Mouse (Mus musculus): ENCODE results near the gene Pigv.
A peak's percentile ranks its signal among the peaks of the same experiment; 100 is the strongest.

Gene Pigv

DNA sequence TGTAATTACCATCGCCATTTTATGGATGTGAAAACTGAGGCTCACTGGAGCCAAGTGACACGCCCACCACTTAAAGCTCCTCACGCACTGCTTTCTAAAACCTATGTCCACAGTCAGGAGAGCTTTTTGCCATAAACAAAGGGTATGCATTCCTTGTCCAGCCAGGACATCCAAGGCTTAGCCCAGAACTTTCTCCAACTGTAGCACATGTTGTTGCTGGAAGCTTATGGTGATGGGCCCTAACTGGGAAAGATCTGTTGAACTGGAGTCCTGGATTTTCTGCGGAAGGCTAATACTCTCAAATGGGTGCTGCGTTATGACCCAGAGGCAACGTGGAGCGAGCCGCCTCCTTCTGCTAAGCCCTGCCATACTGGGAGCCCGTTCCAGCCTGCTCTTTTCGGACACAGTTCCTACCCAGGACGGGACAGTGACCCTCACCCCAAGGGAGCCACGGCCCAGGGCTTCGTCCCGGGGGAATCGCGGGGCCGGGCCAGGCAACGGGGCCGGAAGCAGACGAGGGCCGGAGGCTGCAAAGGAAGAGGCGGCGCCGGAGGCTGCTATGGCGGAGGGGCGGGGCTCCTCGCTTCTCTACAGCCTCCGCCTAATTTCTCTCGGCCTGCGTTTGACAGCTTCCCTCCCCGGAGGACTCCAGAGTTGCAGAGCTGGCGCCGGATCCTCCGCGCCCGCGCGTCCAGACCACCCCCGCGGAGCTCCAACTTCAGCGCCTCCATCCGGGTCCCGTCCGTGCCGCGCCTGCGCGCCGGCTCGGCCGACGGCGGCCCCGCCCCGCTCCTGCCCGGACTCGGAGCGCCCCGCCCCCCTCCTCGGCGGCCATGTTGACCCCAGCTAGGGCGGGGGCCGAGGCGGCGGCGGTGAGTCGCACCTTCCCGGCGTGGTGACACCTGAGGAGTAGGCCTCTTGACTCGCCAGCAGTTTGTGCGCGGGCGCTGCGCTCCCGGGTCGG, at the start of gene Pigv:
Gene Pigv, minus strand, starts transcription at position 767 of the 964 bp plus-strand sequence.
- DNase-seq = peak; percentile 94 to 95

DNA sequence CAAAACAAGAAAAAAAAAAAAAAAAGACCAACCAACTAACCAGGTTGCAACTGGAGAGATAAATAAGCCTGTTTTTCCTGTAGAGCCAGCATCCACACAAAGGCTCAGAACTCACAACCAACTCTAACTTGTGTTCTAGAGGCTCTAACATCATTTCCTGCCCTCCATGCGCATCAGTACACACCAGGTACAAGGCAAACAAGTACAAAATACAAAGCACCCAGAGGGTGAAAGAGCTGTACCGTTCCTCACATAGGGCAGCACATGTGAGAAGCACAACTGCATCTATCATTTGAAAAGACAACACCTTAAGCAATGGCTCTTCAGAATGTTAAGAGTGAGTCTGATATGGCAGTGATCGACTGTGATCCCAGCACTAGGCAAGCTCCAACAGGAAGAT, 47.3 kb upstream of the Pigv start:
- DNase-seq = no peak

DNA sequence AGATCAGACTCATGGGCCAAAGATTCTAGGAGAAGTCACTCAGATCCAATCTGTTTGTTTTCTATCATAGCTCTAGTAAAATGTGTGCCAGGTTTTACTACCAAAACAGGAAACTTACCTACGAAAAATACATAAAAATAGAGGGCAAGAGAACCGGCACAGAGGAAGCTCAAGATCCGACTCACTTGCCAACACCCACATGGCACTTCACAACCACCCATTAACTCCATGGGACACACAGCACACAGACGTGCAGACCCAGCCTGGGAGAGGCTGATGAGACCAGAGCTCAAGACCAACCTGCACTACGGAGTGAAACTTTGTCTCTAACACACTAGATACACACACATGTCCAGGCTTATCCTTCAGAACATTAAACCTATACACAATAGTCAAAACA, 40.3 kb upstream of the Pigv start:
- no peak for DNase-seq

DNA sequence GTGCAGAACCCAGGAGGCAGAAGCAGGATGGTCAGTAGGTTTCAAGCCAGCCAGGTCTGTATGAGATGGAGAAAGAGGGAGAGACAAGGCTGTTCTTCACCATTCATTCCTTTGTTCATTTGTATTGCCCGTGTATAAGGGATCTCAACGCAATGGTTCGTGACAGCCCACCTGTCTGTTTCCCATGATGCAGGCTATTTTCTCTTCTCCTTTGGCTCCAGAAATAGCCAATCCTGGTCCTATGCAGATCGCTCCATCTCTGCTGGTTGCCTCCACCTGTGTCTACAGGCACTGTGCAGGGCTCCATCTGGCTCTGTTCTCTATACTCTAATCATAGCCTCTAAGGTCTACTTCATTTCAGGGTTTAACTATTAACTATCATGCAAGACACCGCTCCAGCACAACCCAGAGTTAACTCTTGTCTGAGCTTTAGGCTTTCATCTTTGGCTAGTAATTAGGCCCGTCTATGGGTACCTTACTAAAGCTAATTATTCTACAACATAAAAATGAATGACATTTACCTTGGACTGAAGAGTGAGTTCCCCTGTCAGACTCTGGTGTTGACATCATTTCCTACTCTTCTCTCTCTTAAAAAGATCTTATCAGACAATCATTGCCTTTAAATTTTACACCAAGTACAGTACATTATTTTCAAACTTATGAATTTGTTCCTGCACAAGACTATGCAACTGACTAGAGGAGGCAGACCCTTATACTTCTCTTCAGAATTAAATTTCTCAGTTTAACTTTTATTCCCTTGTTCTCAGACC, 39.0 kb upstream of the Pigv start:
- no peak for DNase-seq

DNA sequence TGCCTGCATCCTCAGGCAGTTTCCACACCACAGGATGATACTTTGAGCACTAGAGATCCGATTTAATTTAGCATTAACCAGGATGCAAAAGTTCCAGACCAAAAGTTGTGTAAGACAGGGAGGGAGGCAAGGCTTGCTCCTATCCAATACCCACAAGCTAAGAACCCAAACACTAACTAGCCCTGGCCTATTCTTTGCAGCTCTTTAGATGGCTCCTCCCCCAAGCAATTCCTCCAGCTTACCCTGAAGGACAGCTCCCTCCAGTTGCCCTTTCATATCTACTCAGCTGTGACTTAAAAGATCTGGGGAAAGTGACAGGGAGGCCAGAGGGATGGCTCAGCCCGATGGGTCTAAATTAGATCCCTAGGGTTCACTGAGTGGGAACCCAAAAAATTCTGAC, 36.9 kb upstream of the Pigv start:
- no peak for DNase-seq

DNA sequence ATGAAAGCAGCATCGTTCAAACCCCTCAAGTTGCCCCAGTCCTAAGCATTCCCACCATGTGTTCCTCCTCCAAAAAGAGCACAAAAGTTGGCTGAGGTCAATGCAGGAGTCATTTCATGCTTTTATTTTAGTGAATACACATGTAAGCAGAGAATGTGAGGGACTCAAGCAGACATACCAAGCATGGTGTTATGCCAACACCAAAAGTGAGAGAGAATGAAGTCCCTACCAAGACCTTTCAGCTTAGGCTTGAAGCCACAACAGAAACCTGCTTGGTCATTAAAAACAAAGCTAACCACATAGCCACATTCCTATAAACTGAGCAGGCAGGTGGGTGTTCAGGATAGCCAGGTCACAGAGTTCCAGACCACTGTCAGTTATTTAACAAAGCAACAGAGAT, 35.0 kb upstream of the Pigv start:
- DNase-seq = no peak

DNA sequence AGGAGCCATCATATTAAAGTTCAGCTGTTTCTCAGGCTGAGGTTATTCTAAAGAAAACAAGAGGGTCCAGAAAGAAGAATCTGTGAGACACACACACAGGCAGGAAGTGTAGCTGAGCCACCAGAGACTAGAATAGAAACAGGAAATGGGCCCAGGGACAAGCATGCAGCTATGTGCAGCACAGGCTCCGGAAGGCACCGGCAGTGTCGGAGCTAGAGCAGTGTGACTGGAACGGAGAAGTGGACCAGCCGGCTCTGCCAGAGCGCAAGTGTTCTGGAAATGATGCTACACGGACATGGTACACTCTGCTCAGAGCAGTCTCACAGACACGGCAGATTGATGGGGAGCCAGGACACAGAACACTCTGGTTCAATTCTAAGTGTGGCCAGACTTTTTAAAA, 34.5 kb upstream of the Pigv start:
- peak; percentile 77 to 84 for DNase-seq

DNA sequence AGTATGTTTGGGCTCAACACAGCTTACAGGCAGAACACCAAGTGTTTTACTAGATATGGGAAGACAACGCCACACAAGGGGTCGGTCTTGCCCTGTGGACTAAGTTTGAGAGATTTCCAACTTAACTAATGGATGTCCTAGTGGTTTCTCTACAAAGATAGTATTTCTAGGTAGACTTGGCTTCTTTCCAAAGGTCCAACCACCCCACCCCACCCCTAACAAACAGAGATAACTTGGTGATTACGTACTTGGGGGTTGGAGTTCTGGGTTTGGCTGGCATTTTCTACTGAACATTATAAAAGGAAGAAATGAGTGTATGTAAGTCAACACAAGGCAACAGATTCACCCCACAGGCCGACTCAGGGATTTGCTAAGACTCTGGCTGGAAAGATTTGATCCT, 32.6 kb upstream of the Pigv start:
- no peak for DNase-seq

DNA sequence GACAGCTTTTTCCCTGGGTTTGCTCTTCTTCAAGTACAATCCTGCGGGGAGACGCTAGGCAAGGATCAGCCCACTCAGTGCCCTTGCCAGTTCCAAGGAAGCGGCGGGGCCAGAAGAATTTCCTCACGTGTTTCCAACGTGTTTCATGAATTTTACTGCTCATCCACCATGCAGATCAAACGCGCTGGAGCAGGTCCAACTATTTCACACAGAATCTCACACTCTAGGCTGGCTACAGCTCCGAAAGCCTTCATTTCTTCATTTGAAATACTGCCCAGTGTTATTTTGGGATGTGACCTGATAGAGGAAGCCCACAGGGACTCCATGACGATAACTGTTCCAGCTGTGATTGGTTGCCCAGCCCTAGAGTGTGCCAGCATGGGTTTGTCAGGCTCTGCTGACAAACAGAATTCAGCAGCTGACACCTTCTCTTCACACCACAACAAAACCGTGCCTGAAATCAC, 28.5 kb upstream of the Pigv start:
- DNase-seq = no peak

DNA sequence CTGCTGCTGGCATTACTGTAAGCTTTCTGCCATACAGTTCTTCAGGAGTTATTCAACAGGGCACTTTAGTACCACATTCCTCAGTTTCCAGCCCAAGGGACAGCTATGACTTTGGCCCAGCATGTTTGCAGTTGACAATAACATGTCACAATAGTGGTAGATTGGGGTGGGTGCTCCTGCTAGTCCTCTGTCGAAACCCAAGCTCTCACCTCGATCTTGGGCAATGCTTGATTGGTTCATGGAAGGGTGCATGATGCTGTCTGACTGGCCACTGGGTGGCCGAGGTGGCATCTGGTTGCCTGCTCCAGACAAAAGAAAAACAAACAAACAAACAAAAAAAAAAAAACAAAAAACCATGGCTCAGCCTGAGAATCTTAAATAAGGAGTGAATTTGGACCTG, 22.9 kb upstream of the Pigv start:
- no peak for DNase-seq

DNA sequence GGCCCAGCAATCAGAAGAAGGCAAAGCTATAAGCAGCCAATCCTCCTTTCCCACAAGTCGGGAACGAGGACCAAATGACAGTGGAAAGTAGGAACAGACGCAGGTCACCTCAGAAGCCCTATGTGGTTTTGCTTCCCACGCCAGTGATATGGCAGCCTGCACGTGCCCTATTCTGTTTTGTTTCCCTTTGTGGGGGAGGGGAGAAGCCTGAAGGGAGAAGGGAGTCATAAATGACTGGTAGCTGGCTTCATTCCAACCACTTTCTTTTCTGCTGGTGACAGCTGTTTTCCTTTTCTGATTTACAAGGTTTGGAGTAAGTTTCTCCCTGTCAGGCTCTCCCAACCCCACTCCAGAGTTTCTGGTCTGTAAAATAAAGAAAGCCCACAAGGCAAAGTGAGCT, 17.8 kb upstream of the Pigv start:
- DNase-seq = no peak

DNA sequence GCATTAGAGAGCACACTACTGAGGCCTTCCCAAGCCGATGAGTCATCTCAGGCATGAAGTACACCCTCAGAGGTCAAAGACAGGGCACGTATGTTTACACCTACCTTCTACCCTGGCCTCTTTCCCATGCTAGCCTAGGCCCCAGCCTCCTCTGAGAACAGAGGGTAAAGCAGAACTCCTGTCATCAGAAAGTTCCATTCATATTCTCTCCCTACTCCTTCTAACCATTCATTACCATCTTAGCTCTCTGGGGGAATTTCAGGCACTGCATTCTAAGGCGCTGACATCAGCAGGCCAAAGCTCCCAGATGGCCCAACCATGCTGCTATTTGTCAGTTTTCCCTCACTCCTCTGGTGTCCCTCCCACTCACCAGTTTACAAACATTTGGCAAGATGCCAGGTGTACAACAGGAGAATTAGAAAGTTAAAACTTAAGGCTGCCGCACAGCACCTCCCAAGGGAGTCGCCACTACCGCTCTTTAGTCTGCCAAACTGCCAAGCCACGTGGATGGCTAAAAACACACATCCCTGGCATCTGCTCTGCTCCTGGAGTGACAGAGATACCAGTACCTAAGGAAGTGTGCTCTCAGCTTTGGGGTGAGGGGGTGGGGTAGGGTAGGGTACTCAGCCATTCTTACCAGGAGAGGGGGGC, 16.1 kb upstream of the Pigv start:
- no peak for DNase-seq

DNA sequence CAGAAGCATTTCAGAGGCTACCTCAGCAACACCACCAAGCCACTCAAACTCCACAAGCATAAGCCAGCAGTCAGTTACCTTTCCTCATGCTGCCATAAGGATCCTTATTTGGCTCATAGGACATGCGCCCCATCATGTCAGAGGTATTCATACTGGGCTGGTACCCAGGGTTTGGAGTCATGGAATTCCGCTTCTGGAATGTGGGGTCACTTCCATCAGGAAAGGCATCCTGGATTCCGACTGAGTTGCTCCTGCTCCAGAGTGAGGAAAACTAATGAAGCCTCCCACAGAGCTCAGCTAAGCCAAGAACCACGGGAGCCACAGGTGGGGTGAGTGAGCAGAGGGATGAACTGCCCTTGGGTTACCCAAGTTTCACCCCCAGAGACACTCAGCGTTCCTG, 14.7 kb upstream of the Pigv start:
- DNase-seq = no peak

DNA sequence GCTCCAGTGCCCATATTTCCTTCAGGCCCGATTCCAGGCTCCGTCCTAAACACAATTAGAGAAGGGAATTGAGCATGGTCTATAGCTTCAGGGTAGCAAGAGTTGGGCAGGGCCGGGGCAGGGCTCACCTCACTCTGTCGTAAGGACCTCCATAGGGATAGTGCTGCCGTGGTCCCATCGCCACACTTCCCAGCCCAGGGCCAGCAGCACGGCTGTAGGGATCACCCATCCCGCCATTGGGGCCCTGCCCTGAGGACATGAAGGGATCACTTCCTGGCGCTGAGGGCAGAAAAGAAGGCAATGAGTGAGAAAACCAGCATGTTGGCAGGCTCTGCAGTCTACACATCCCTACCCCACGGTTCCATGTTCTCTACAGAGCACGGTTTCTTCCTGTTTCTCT, 14.1 kb upstream of the Pigv start:
- DNase-seq = no peak

DNA sequence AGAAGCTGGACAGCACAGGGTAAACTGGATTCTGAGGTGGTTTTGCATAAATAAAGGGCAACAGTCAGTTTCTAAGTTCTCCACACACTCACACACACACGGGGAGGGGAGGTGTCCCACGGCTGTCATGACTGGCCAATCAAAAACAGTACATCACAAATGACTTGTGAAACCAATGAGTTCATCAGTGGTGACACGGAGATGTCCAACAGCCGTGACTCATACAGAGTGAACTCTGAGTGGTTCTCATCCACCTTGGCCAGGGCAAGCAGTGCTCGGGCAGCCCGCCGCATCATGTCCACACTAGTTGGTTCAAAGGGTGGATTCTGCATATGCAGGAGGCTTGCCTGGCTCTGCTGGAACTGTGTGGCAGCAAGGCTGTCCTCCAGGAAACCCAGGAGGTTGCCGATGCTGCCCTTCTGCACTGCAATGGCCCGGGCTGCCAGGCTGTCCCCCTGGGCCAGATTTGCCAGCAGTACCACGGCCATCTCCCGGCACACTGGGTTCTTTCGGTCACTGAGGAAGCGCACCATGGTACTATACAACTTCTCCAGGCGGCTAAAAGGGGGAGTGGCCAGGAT, 7.8 kb upstream of the Pigv start:
- DNase-seq = no peak

DNA sequence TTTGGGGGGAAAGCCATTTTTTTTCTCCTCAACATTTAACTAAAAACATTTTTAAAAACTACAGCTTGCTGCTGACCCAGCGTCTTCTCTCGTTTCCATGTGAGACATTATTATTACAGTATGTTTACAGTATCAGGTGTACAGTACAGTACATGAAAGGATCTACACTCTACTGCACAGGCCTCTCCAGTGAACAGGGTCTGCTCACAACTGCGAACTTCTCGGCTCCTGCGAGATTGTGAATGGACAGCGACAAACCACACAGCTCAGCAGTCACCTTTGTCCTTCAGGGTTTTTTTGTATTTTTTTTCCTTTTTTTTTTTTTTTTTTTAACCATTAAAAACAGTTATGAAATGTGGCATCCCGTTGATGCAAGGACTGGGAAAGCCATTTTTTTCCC, 7.2 kb upstream of the Pigv start:
- no peak for DNase-seq

DNA sequence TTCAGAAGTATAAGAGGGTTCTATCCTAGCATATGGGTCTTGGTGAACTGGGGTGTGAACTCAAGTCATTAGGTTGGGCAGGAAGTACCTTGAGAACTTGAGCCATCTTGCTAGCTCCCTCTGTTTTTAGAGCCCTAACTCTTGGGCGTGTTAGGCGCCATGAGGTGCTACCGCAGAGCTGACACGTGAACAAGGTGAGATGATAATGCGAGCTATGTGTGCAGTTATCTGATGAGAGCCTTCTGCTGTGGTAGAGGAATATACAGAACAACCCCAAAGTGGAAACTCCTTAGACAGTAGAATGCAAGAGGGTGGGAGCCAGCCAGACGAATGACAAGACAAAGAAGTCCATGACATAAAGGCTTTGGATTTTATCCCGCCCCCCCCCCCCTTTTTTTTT, 4.8 kb upstream of the Pigv start:
- no peak for DNase-seq

DNA sequence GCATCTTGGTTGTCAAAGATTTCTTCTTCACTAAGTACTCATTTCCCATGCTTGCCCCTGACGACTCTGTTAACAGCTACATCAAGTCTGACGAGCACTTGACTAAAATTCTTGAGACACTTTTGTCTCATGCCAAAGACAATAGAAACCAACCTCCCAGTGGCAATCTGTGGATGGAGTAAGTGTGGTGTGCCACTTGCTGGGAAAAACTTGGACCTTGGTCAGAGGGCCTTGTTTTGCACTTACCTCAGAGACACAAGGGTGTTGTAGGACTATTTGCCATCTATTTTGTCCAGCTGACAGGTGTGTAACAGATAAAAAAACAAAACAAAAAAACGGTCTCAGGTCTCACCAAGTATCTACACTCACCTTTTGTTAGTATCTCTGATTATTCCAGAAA, 3.7 kb upstream of the Pigv start:
- no peak for DNase-seq

DNA sequence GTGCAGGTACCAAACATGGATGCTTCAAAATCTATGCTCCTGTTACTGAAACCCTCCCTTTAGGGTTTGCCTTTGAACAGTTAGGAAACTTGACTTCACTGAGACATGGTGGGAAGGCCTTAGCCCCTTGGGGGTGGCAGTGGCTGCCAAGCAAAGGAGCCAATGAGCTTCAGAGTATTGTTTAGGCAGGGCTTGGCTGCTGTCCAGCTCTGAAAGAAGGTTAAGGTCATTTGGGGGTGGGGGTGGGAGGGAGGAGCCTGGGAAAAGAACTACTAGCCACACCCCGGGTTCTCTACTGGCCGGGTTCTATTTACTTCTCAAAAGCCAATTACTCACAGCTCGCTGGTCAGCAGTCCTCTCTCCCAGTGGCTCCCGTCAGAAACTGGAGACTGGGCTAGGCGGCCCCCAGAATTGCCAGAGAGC, 3.2 kb upstream of the Pigv start:
- DNase-seq = no peak

DNA sequence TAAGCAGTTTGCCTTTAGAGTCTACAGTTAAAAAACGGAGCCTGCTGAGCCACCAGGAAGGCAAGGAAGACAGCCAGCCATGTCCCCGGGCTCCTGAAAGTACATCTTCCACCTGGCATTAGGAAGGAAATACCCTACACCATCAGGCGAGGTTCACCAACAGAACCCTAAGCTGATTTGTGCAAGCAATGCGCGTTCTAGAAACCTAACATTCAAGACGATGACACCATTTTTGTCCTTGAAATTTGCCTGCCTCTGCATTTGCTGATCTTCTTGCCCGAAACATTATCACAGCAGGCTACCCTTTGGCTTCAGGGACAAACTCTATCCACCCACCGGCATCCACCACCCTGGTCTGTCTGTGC, 1.9 kb upstream of the Pigv start:
- DNase-seq = no peak

DNA sequence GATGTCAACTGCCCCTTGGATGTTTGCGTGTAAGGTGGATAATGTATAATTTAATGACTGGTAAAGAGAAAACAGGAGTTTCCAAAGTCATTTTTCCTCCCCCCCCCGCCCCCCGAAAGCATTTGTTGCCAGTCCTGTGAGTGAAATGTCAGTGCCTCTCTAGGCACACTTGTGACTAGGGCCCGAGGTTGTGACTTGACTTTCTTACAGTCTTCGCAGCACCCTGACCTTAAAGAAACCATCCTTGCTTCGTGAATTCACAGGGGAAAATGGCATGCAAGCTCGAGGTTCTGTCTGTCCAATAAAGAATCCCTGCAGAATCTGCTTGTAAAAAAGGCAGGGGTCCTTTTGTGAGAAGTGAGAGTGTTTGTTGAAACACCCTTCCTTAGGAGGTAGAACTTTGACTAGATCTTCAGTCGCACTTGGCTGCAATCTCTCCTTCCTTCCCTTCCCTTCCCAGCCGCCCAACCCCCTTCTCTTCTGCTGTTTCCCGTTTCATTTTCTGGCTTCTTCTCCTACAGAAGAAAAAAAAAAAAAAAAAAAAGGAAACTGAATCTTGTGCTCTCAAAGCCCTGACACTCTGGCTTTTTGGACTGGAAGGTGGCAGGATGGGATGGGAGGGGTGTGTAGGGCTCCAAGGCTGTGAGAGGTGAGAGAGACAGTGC, 1.4 kb upstream of the Pigv start:
- peak in 1 of 2 experiments; percentile 25 for DNase-seq

DNA sequence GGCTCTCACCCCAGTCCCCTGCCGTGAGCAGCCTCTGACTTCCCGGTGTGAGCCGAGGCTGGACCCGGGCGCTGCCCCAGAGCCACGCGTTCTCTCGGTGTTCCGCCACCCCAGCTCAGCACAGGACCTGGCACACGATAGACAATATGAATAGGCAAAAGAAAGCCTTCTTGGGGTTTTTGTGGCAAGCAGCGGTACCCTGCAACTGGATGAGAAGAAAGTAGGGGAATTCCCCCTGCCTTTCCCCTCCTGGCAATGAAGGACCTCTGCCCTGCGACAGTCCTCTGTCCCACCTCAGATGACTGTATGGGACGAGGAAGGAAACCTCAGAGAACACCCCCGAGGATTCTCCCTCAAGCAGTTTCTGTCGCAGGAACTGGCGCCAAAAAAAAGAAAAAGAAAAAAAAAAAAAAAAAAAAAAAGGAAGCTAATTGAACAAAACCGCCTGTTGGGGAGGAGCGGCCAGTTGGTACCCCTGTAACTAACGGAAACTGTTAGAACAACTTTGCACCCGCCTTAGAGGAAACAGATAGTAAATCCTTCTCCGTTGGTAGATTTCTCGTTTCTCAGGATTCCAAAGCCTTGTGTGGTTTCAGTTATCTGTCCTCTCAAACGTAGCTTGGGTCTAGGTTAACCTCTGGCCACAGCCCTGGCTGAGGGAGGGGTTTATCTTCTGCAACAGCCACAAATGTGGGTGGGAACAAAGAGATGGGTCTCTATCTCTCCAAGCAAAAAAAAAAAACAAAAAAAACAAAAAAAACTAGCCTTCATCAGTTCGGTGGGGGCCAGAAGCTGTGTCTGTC, 599 bp upstream of the Pigv start:
- peak in 1 of 2 experiments; percentile 52 for DNase-seq
